Mouse (Mus musculus) embryo, embryonic 11 days (tissue): ENCODE data around the gene Irak4.
A peak's percentile ranks its signal among the peaks of the same experiment; 100 is the strongest.

Experiments used
- DNase-seq: peaks from one replicate; pipeline ENCODE4 v3.0.0-alpha.2; 2015

The Irak4 gene

GRCm38 (mm10) chr15:94628830-94629601 lies 85.6 kb downstream of the Irak4 start, which contains the start of gene Tmem117:
Gene Tmem117, plus strand, starts transcription at chr15:94629232.
- DNase-seq = peak; percentile 70

GRCm38 (mm10) chr15:94630553-94630952 lies 87.1 kb downstream of the Irak4 start:
- DNase-seq = no peak
